Mouse (Mus musculus) olfactory bulb, adult 2 months (tissue): Measurements from ENCODE around the gene Ints1.

Experiments
- CTCF ChIP-seq: fragments of 200-500 bp; IDR thresholded peaks from 2 replicates; pipeline ENCODE4 v1.5.1; 2012; ENCODE audit warnings: low read depth, mild to moderate bottlenecking, low read length, moderate library complexity; ENCODE audit not compliant: insufficient read depth
- POLR2A ChIP-seq: fragments of 200-500 bp; IDR thresholded peaks from 2 replicates; pipeline ENCODE4 v1.6.1; 2012; ENCODE audit warnings: mild to moderate bottlenecking, low read depth, low read length, moderate library complexity; ENCODE audit not compliant: insufficient read depth

- no peak for TF ChIP-seq POLR2A
- no peak for TF ChIP-seq CTCF
Measured at GRCm38 (mm10) chr5:139789466-139789865, 14.0 kb upstream of the Ints1 start.
